Mouse (Mus musculus) spleen, postnatal 4 days (tissue): ENCODE data around the gene Zfand3.

ENCODE experiments used
- DNase-seq, 2 experiments: peaks; one replicate each; pipeline ENCODE4 v3.0.0; 2022; ENCODE audit warnings: low spot score in 2 of 2

The Zfand3 gene

DNA sequence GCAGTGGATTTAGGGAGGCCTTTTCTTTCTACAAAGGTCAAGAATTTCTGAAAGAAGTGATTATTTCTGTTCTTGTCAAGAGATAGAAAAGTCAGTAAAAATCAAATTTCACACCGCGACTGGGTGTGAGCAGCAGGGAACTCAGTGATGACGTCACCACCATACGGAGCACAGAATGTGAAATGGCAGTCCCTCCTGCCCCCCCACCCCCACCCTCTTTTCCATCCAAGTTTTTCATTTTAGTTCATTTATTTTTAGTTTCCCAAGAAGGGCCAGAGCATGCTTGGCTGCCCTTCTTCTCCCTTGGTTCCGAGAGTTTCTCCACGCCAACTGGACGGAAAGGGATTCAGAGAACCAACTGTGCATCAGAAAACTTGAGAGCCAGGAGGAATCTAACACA, 6.8 kb upstream of the Zfand3 start:
- DNase-seq, result no peak

- DNase-seq, result no peak
These were observed 5.8 kb upstream of the Zfand3 start for GRCm38 (mm10) chr17:29998566-29999295.

DNA sequence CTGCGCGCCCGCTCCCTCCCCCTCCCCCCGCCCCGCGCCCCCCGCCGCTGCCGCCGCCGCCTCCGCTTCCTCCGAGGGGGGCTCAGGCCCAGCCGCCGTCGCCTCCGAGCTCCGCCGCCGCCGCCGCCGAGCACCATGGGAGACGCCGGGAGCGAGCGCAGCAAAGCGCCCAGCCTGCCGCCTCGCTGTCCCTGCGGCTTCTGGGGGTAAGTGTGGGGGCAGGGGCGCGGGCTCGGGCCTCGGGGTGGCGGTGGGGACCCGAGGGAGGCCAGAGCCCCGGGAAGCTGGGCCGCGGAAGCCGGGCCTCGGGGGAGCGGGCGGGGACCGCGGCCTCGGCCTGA, 540 bp downstream of the Zfand3 start:
- no peak for DNase-seq

GRCm38 (mm10) chr17:30005451-30005941, 963 bp downstream of the Zfand3 start:
- DNase-seq, result peak; percentile 19 to 70

DNA sequence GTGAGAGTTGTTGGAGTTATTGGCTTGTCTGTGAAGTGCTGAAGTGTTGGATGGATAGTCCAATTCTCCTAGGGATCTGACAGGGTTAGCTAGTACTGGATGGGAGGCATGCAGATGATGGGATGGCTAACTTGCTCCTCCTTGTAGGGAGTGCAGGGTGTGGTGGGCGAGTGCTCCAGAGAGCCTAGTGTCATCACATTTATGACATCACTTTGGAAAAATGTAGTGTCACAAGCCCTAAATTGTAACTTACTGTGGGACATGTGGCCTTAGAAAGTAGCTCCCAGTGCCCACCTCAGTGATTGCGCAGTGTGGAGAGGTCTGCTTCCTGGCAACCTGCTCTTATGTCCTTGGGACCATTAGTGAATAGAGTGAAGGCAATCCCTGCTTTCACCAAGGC, 2.3 kb downstream of the Zfand3 start:
- DNase-seq, result no peak

DNA sequence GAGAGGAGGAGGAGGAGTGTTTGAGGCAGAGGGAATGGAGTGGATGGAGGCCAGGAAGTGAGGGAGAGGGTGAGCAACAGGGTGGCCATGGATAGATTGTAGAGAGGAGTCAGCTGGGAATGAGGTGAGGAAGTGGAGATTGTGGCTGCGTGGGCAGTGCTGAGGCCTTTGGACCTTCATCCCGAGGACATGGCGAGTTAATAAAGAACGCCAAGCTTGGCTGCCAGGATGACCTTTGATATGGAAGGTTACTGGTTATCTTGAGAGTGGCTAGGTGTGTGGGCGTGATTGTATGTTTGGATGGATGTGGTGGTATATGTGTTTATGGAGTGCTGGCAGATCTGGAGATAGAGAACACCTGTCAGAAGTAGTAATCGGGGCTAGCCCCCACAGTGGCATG, 3.4 kb downstream of the Zfand3 start:
- DNase-seq, result no peak

- DNase-seq, result no peak
These were observed 3.9 kb downstream of the Zfand3 start for GRCm38 (mm10) chr17:30008392-30008791.

DNA sequence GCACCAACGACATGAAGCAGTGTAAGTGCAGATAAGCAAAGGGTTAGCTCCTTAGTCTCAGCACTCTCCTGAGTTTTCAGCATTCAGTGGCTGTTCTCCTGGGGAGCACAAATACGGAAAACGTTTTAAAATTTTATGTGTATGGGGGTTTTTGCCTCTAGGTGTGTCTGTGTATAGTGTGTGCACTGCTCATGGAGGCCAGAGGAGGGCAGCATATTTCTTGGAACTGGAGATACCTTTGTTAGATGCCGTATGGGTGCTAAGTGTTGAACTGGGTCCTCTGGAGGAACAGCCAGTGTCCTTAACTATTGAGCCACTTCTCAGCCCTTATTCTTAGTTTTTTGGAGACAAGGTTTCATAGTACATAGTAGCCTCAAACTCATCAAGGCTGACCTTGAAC, 10.1 kb downstream of the Zfand3 start:
- no peak for DNase-seq

DNA sequence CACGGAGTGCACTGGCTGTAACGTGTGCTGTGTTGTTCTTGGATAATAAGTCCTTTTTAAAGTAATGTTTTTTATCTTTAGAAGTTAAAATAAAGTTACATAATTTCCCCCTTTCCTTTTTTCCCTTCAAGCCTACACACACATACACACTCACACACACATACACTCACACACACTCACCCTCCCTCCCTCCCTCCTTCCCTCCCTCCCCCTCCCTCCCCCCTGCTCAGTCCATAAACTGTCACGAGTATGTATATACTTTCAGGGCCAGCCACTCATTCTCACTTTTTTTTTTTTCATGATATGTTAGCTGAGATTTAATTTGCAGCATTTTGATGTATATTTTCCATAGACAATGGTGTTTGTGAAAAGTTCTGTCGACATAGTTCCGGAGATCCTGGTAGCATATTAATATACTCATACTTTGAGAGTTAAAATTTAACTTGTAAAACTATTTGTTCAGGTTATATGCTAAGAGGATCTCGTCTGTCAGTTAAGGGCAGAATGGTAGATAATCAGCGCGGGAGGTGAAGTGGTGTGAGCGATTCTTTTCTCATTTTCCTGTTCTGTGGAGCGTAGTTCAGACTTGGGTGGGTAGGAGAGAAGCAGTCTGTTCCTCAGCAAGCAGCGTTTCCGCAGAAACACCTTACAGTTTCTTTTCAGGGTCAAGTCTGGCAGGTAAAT, 14.5 kb downstream of the Zfand3 start:
- DNase-seq, result no peak

DNA sequence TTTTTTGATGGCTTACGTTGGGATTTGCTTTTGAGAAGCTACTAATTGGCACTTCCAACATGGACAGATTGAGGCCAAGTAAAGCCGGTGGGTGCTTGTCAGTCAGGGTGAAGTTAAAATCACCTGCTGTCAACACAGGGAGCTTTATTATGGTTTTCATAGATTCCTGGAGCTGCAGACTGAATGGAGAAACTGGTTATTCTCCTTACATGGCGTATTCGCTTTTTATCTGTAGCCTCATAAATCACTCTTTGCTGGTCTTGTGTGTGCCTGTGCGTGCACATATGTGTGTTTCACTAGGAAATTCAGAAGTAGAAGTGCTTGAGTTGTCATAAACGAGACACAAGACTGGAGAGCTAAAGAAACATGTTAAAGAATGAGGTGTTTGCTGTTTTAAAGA, 15.4 kb downstream of the Zfand3 start:
- DNase-seq, result no peak

DNA sequence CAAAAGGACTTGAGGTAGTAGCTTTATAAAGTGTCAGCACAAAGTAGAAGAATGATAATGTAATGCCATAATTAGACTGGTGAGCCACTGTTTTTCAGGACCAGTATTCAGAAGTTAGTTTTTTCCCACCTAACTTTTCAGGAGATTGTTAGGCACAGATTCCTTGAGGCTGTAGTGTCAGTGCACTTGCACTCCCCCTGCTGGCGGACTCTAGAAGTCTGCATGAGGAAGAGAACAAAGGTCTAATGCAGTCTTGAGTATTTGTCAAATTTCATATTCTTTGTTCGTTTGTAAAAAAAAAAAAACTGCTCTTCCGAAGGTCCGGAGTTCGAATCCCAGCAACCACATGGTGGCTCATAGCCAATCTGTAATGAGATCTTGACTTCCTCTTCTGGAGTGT, 20.1 kb downstream of the Zfand3 start:
- peak; percentile 54 to 81 for DNase-seq

- no peak for DNase-seq
These were observed 22.1 kb downstream of the Zfand3 start for GRCm38 (mm10) chr17:30026617-30027016.

GRCm38 (mm10) chr17:30027343-30028029, 23.0 kb downstream of the Zfand3 start:
- peak in 1 of 2 experiments; percentile 27 for DNase-seq

GRCm38 (mm10) chr17:30029633-30030226, 25.2 kb downstream of the Zfand3 start:
- DNase-seq, result no peak

- no peak for DNase-seq
These were observed 28.3 kb downstream of the Zfand3 start for GRCm38 (mm10) chr17:30032796-30033195.

- DNase-seq, result no peak
These were observed 29.5 kb downstream of the Zfand3 start for GRCm38 (mm10) chr17:30033991-30034390.

DNA sequence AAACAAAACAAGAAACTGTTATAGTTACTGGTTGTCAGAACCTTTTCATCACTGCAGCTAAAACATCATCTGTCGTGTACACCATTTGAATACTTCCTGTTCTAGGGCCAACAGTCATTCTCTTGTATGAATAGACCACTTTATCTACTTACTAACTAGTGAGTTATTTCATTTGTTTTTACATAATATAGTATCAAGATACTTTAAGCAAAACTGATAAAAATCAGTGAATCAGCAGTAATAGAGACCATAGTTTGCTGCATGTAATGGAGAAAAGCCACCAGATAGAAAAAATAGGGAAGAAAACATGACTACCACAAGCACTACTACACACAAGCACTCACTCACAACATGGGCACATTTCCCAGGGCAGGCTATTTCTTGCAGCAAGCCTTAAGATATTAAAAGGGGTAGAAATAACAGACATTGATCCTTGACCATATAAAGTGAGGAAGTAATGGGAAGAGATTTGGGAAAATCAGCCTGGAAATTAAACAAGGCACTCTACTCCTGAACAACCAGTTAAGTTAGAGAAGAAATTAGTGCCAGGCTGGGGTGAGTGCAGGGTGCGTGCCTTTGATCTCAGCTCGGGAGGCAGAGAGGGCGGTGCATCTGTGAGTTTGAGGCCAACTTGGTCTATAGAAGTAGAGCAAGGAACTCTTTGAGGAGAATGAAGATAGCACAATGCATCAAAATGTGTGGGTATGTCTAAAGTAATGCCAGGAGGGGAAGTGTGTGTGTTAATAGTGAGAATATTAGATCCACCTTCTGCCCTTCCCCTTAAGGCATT, 30.9 kb downstream of the Zfand3 start:
- no peak for DNase-seq

DNA sequence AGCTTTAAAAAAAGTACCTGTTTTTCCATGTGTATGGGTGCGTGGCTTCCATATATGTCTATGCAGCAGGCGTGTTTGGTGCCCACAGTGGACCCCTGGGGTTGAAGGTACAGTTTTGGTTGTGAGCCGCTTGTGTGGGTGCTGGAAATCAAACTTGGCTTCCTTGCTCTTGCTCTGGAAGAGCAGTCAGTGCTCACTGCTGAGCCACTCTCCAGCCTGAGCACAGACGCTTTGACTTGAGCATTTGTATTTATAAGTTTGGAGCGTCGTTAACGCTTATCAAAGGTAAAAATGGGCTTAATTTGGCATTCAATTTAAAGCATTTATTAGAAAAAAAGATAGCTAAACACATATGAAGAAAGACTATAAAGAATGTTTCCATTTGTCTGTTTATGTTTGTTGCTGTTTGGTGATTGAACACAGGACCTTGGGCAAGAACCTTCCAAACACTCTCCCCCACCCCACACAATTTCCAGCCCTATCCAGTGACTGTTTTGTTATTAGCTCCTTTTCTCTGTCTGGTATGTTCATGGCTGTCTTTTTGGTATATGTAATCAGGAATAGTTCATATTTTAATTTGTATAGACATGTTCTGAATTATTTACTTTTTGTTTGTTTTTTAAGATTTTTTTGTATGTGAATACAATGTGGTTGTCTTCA, 38.8 kb downstream of the Zfand3 start:
- no peak for DNase-seq

DNA sequence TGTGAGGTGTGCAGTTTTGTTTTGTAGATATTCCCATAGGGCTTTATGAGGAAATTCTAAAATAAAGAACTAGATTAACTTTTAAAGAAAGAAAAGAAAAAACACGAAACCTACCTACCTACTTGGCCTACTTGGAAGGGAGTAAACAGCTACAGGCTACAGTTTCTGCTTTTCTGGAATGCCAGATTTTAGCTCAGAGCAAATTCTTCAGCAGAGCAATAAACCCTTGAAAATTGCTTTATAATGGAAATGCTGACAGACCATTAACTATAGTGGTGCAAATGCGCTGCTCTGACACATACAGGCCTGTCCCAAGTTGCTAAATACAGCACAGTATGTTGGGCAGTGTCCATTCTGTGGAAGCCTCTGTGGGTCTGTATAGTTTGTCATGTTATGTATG, 40.6 kb downstream of the Zfand3 start:
- no peak for DNase-seq

DNA sequence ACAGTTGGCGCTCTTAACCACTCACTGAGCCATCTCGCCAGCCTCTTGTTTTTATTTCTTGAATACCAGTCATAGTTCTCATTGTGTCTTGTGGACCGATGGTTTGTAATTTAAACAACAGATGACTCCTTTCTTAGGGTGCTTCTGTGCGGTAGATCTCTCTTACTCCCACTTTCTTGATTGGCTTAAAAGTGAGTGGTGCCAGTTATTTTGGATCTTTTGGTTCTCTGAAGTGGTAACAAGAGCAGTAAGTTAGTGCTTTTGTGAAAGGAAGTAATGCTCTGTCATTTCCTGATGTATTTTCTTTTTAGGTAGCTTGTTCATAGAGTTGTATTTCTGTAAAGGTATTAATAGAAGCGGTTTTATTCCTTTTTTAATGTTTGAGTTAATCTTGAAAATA, 42.1 kb downstream of the Zfand3 start:
- DNase-seq, result no peak
